8 mouse cellular contexts compared by ENCODE assay signal in the genomic region with DNA sequence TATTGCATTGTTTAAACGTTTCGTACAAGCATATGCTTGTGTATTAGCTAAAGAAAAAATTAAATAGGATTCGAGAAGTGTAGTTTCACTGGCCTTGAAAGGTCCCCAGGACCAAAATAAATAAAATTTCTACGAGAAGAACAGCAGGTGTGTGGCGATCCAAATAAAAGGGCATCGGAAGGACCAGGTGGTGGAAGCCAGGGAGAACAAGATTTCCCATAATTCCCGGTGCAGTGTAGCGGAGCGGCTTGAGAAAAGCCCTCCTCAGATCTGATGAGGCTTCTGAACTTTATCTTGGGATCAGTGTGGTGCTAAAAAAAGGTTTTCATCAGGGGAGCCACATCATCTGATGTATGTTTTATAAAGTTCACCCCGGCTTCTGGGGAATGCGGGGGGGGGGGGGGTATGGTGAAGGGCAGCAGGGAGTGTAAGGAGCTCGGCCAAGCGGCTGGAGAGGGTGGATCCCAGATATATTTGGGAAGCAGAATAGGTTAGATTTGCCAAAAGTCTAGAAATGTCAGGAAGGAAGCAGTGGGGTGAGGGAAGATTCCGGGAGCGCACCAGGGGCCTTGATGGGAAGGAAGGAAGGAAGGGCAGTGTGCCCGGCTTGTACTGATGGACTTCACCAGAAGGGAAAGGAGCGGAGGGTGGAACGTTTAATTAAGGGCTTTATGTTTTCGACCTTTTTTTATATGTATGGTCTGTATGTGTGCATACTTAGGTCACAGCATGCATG. TPM values are rescaled to one million over a fixed set of nuclear protein-coding genes. Genes with fewer than 3 reads are reported as not detected.
A peak's percentile ranks its signal among the peaks of the same experiment; 100 is the strongest.
DNase-seq lines count a peak whose midpoint lies in the region; ATAC-seq lines count a peak whose summit lies in the region.
"Had no signal": no experiment of that assay in that cellular context is flagged by ENCODE, and none has a peak within 500 bp of the region (broad histone marks: within the 10 kb centered on the region; RNA-seq: fewer than 3 reads in every experiment).

No protein-coding gene starts in this region.

- peaks cover 32% of the 10 kb centered on the region for H3K4me1 ChIP-seq in midbrain, embryonic 10.5 days
- H3K4me1 ChIP-seq in midbrain, embryonic 11.5 days (ENCODE audit: control insufficient read depth, insufficient read depth, low read length) = peaks cover 10% of the 10 kb centered on the region
- H3K4me1 ChIP-seq in intestine, embryonic 16.5 days (ENCODE audit: control insufficient read depth, insufficient read depth, low read length) = peaks cover 17% of the 10 kb centered on the region
- peaks cover 5% of the 10 kb centered on the region; the same call in 1 of the 2 replicates for H3K4me1 ChIP-seq in stomach, embryonic 15.5 days

- 74% methylated on average over 19 of the region's 19 CpGs for WGBS in midbrain, embryonic 10.5 days
- 78% methylated on average over 19 of the region's 19 CpGs for WGBS in midbrain, embryonic 11.5 days
- WGBS in intestine, embryonic 16.5 days = 66% methylated on average over 19 of the region's 19 CpGs
- WGBS in stomach, embryonic 15.5 days = 59% methylated on average over 19 of the region's 19 CpGs

- no peak overlapping the region for H3K4me2 ChIP-seq in midbrain, embryonic 11.5 days
- peak overlapping the region; percentile 10; the same call in 1 of the 2 replicates for H3K4me2 ChIP-seq in intestine, embryonic 16.5 days (ENCODE audit: low read depth, low read length)
- peak overlapping the region; percentile 20; the same call in 1 of the 2 replicates for H3K4me2 ChIP-seq in stomach, embryonic 15.5 days

- no peaks in the 10 kb centered on the region for H3K9me3 ChIP-seq in midbrain, embryonic 10.5 days (replicated peaks)
- no peaks in the 10 kb centered on the region for H3K9me3 ChIP-seq in midbrain, embryonic 11.5 days (ENCODE audit: control insufficient read depth, low read length)
- no peaks in the 10 kb centered on the region for H3K9me3 ChIP-seq in intestine, embryonic 16.5 days (ENCODE audit: control insufficient read depth, low read length)
- no peaks in the 10 kb centered on the region for H3K9me3 ChIP-seq in stomach, embryonic 15.5 days

- H3K27me3 ChIP-seq in midbrain, embryonic 10.5 days (ENCODE audit: low read depth, poor library complexity, severe bottlenecking) = 0 out of 2 replicates have a peak, but pooled peaks cover 3% of the 10 kb centered on the region
- H3K27me3 ChIP-seq in midbrain, embryonic 11.5 days (ENCODE audit: control insufficient read depth, insufficient read depth, low read length) = no peaks in the 10 kb centered on the region
- H3K27me3 ChIP-seq in intestine, embryonic 16.5 days (replicated peaks; ENCODE audit: control insufficient read depth, insufficient read depth, low read length) = no peaks in the 10 kb centered on the region
- no peaks in the 10 kb centered on the region for H3K27me3 ChIP-seq in stomach, embryonic 15.5 days (replicated peaks)

- DNase-seq in midbrain, embryonic 10.5 days (ENCODE audit: low spot score) = no peak
- no peak for DNase-seq in midbrain, embryonic 11.5 days (ENCODE audit: low spot score, missing footprints)
- DNase-seq in cerebellum, postnatal 36 days = peak; percentile 51 to 67
- no peak for DNase-seq in frontal cortex, adult 2 months (ENCODE audit: extremely low spot score in 1 of 2, low spot score in 1 of 2)
- DNase-seq in right cerebral cortex, postnatal 25 days = no peak
- DNase-seq: adrenal gland, postnatal 10 days had no signal

- 0 out of 2 replicates have a peak, but pooled peaks cover 3% of the 10 kb centered on the region for H3K36me3 ChIP-seq in midbrain, embryonic 10.5 days
- no peaks in the 10 kb centered on the region for H3K36me3 ChIP-seq in midbrain, embryonic 11.5 days (ENCODE audit: control insufficient read depth, insufficient read depth, low read length)
- H3K36me3 ChIP-seq in intestine, embryonic 16.5 days (ENCODE audit: control insufficient read depth, insufficient read depth, low read length) = no peaks in the 10 kb centered on the region
- H3K36me3 ChIP-seq in stomach, embryonic 15.5 days = no peaks in the 10 kb centered on the region

- peak overlapping the region; percentile 99; the same call in 1 of the 2 replicates for H3K27ac ChIP-seq in midbrain, embryonic 10.5 days (replicated peaks)
- no peak overlapping the region for H3K27ac ChIP-seq in midbrain, embryonic 11.5 days (ENCODE audit: low read depth, low read length)
- H3K27ac ChIP-seq in intestine, embryonic 16.5 days (ENCODE audit: low read length) = no peak overlapping the region
- H3K27ac ChIP-seq in stomach, embryonic 15.5 days = peak overlapping the region; percentile 11; the same call in 1 of the 2 replicates

- H3K4me3 ChIP-seq in midbrain, embryonic 10.5 days = peak overlapping the region; percentile 69; the same call in 1 of the 2 replicates
- no peak overlapping the region for H3K4me3 ChIP-seq in midbrain, embryonic 11.5 days (ENCODE audit: low read depth, low read length)
- no peak overlapping the region for H3K4me3 ChIP-seq in intestine, embryonic 16.5 days (ENCODE audit: low read length)
- no peak overlapping the region for H3K4me3 ChIP-seq in stomach, embryonic 15.5 days (replicated peaks)

- ATAC-seq in midbrain, embryonic 11.5 days (ENCODE audit: low FRiP score) = no peak
- ATAC-seq in intestine, embryonic 16.5 days = no peak
- no peak for ATAC-seq in stomach, embryonic 15.5 days (ENCODE audit: insufficient read depth, low FRiP score, low read depth)

- no peak overlapping the region for H3K9ac ChIP-seq in midbrain, embryonic 11.5 days (ENCODE audit: low read length)
- H3K9ac ChIP-seq in intestine, embryonic 16.5 days (ENCODE audit: low read depth, low read length) = no peak overlapping the region
- H3K9ac ChIP-seq in stomach, embryonic 15.5 days = no peak overlapping the region

RNA-seq across cellular contexts. Expression of a gene that starts 1.8 kb away (rescaled TPM):
- 0.30 TPM in 1 of 2 replicates, not detected in the other for polyA plus RNA-seq in midbrain, embryonic 10.5 days (2016; fragmentation: Nextera tagmentation; extraction: Ambion mirVana)
- 0.60 and 1.1 TPM in 2 replicates for polyA plus RNA-seq in midbrain, embryonic 11.5 days (2014; fragmentation: Nextera tagmentation; extraction: Ambion mirVana)
- polyA plus RNA-seq in intestine, embryonic 16.5 days (2015; fragmentation: Nextera tagmentation; extraction: Ambion mirVana) = not detected in 2 replicates
- 0.30 and 0.78 TPM in 2 replicates for polyA plus RNA-seq in stomach, embryonic 15.5 days (2015; fragmentation: Nextera tagmentation; extraction: Ambion mirVana)
- polyA plus RNA-seq in frontal cortex, adult 2 months (2012; rRNA removed) = 0.48 TPM in 1 of 2 replicates, not detected in the other

RNA-seq across cellular contexts. Expression of a gene that starts 1.9 kb away (rescaled TPM):
- 0.92 and 1.1 TPM in 2 replicates for polyA plus RNA-seq in midbrain, embryonic 10.5 days (2016; fragmentation: Nextera tagmentation; extraction: Ambion mirVana)
- 0.92 and 1.2 TPM in 2 replicates for polyA plus RNA-seq in midbrain, embryonic 11.5 days (2014; fragmentation: Nextera tagmentation; extraction: Ambion mirVana)
- 0.53 and 0.55 TPM in 2 replicates for polyA plus RNA-seq in intestine, embryonic 16.5 days (2015; fragmentation: Nextera tagmentation; extraction: Ambion mirVana)
- polyA plus RNA-seq in stomach, embryonic 15.5 days (2015; fragmentation: Nextera tagmentation; extraction: Ambion mirVana) = 0.83 and 0.88 TPM in 2 replicates
- 10.0 and 10.5 TPM in 2 replicates for polyA plus RNA-seq in frontal cortex, adult 2 months (2012; rRNA removed)

RNA-seq across cellular contexts. Expression of a gene that starts 11.5 kb away (rescaled TPM):
- 13.2 and 13.9 TPM in 2 replicates for polyA plus RNA-seq in midbrain, embryonic 10.5 days (2016; fragmentation: Nextera tagmentation; extraction: Ambion mirVana)
- 12.3 and 14.1 TPM in 2 replicates for polyA plus RNA-seq in midbrain, embryonic 11.5 days (2014; fragmentation: Nextera tagmentation; extraction: Ambion mirVana)
- polyA plus RNA-seq in intestine, embryonic 16.5 days (2015; fragmentation: Nextera tagmentation; extraction: Ambion mirVana) = 41.2 and 41.9 TPM in 2 replicates
- 26.8 and 30.2 TPM in 2 replicates for polyA plus RNA-seq in stomach, embryonic 15.5 days (2015; fragmentation: Nextera tagmentation; extraction: Ambion mirVana)
- 18.6 and 20.7 TPM in 2 replicates for polyA plus RNA-seq in frontal cortex, adult 2 months (2012; rRNA removed)

RNA-seq across cellular contexts. Expression of a gene that starts 36.5 kb away (rescaled TPM):
- polyA plus RNA-seq in midbrain, embryonic 10.5 days (2016; fragmentation: Nextera tagmentation; extraction: Ambion mirVana) = 13.1 and 13.8 TPM in 2 replicates
- polyA plus RNA-seq in midbrain, embryonic 11.5 days (2014; fragmentation: Nextera tagmentation; extraction: Ambion mirVana) = 12.7 and 14.0 TPM in 2 replicates
- 23.6 and 28.7 TPM in 2 replicates for polyA plus RNA-seq in intestine, embryonic 16.5 days (2015; fragmentation: Nextera tagmentation; extraction: Ambion mirVana)
- 35.9 and 40.0 TPM in 2 replicates for polyA plus RNA-seq in stomach, embryonic 15.5 days (2015; fragmentation: Nextera tagmentation; extraction: Ambion mirVana)
- polyA plus RNA-seq in frontal cortex, adult 2 months (2012; rRNA removed) = 277 and 314 TPM in 2 replicates

RNA-seq across cellular contexts. Expression of a gene that starts 45.3 kb away (rescaled TPM):
- 34.9 and 35.5 TPM in 2 replicates for polyA plus RNA-seq in midbrain, embryonic 10.5 days (2016; fragmentation: Nextera tagmentation; extraction: Ambion mirVana)
- polyA plus RNA-seq in midbrain, embryonic 11.5 days (2014; fragmentation: Nextera tagmentation; extraction: Ambion mirVana) = 14.5 and 15.3 TPM in 2 replicates
- 5.8 and 9.5 TPM in 2 replicates for polyA plus RNA-seq in intestine, embryonic 16.5 days (2015; fragmentation: Nextera tagmentation; extraction: Ambion mirVana)
- polyA plus RNA-seq in stomach, embryonic 15.5 days (2015; fragmentation: Nextera tagmentation; extraction: Ambion mirVana) = 20.2 and 21.1 TPM in 2 replicates
- 10.9 and 11.7 TPM in 2 replicates for polyA plus RNA-seq in frontal cortex, adult 2 months (2012; rRNA removed)

Comparison
In these comparisons a context has a peak if more than half of its experiments do, and no peak if none do; other contexts are left out.
1. H3K27ac ChIP-seq: peak in midbrain, embryonic 10.5 days (single experiment) and stomach, embryonic 15.5 days (single experiment); none in midbrain, embryonic 11.5 days (single experiment) and intestine, embryonic 16.5 days (single experiment).
2. DNase-seq: peak in cerebellum, postnatal 36 days (2 of 2); none in midbrain, embryonic 10.5 days (single experiment), midbrain, embryonic 11.5 days (single experiment), frontal cortex, adult 2 months (0 of 2) and right cerebral cortex, postnatal 25 days (single experiment).